In genomic region chr8:87982936-87983335, GRCm38 (mm10) we compare ENCODE assay signal across 25 mouse cellular contexts. TPM values are rescaled to one million over a fixed set of nuclear protein-coding genes. Genes with fewer than 3 reads are reported as not detected.
DNase-seq lines count a peak whose midpoint lies in the region; ATAC-seq and TF ChIP-seq lines count a peak whose summit lies in the region.
"Had no signal": no experiment of that assay in that cellular context is flagged by ENCODE, and none has a peak within 500 bp of the region (broad histone marks: within the 10 kb centered on the region; RNA-seq: fewer than 3 reads in every experiment).

No protein-coding gene starts in this region.

- no peak overlapping the region for H3K4me2 ChIP-seq in kidney, postnatal 0 days (ENCODE audit: low read length)
- no peak overlapping the region for H3K4me2 ChIP-seq in kidney, embryonic 15.5 days
- H3K4me2 ChIP-seq: embryonic facial prominence, embryonic 13.5 days; forebrain, embryonic 12.5 days; forebrain, embryonic 15.5 days; hindbrain, embryonic 12.5 days; hindbrain, embryonic 15.5 days had no signal

- no peaks in the 10 kb centered on the region for H3K36me3 ChIP-seq in kidney, postnatal 0 days (ENCODE audit: insufficient read depth, low read length)
- no peaks in the 10 kb centered on the region for H3K36me3 ChIP-seq in kidney, embryonic 15.5 days
- H3K36me3 ChIP-seq in ES-Bruce4 (ENCODE audit: control insufficient read depth, insufficient read depth, low read length, poor library complexity, severe bottlenecking): no peaks in the 10 kb centered on the region
- H3K36me3 ChIP-seq: embryonic facial prominence, embryonic 10.5 days; embryonic facial prominence, embryonic 13.5 days; forebrain, embryonic 12.5 days; forebrain, embryonic 15.5 days; heart, embryonic 10.5 days; hindbrain, embryonic 12.5 days; hindbrain, embryonic 15.5 days had no signal

- DNase-seq in kidney, postnatal 0 days (ENCODE audit: low spot score): peak; percentile 67
- peak; percentile 89 for DNase-seq in R1 (ENCODE audit: low read depth, low spot score)
- no peak for DNase-seq in right cerebral cortex, postnatal 25 days
- DNase-seq: adrenal gland, adult 8-10 months; adrenal gland, postnatal 25 days; cerebellum, adult 11-12 months; cerebellum, adult 8-10 months; cerebellum, postnatal 10 days; cerebellum, postnatal 36 days; embryo, embryonic 11 days; gastrocnemius, postnatal 25 days; heart, adult 2 months had no signal

- H3K4me1 ChIP-seq in kidney, postnatal 0 days (replicated peaks; ENCODE audit: insufficient read depth, low read length): no peaks in the 10 kb centered on the region
- peaks cover 16% of the 10 kb centered on the region for H3K4me1 ChIP-seq in kidney, embryonic 15.5 days
- H3K4me1 ChIP-seq in ES-Bruce4 (ENCODE audit: control insufficient read depth, insufficient read depth, low read length): peaks cover 3% of the 10 kb centered on the region
- H3K4me1 ChIP-seq: forebrain, embryonic 15.5 days; hindbrain, embryonic 15.5 days had no signal

- 45% methylated on average over 4 of the region's 4 CpGs for WGBS in kidney, postnatal 0 days
- WGBS in kidney, embryonic 15.5 days: 46% methylated on average over 4 of the region's 4 CpGs

- H3K27me3 ChIP-seq in kidney, postnatal 0 days (ENCODE audit: insufficient read depth, low read length): no peaks in the 10 kb centered on the region
- no peaks in the 10 kb centered on the region for H3K27me3 ChIP-seq in kidney, embryonic 15.5 days
- H3K27me3 ChIP-seq in ES-Bruce4 (ENCODE audit: control insufficient read depth, insufficient read depth, low read length, poor library complexity, severe bottlenecking): no peaks in the 10 kb centered on the region
- H3K27me3 ChIP-seq: embryonic facial prominence, embryonic 13.5 days; forebrain, embryonic 12.5 days; forebrain, embryonic 15.5 days; hindbrain, embryonic 12.5 days; hindbrain, embryonic 15.5 days had no signal

- TF ChIP-seq CTCF in kidney, postnatal 0 days (IDR thresholded peaks at IDR 0.05; ENCODE audit: low read depth): no peak
- no peak for TF ChIP-seq CTCF in ES-Bruce4 (IDR thresholded peaks at IDR 0.05; ENCODE audit: low read depth, low read length)

- H3K4me3 ChIP-seq in kidney, postnatal 0 days (replicated peaks; ENCODE audit: low read depth, low read length): no peak overlapping the region
- H3K4me3 ChIP-seq in kidney, embryonic 15.5 days (replicated peaks): no peak overlapping the region
- H3K4me3 ChIP-seq in ES-Bruce4 (ENCODE audit: low read depth, low read length): no peak overlapping the region
- H3K4me3 ChIP-seq: embryonic facial prominence, embryonic 10.5 days; embryonic facial prominence, embryonic 13.5 days; erythroblast, embryonic 14.5 days; forebrain, embryonic 12.5 days; forebrain, embryonic 15.5 days; heart, adult 2 months; heart, embryonic 10.5 days; hindbrain, embryonic 12.5 days; hindbrain, embryonic 15.5 days had no signal

- TF ChIP-seq EP300 in ES-Bruce4 (IDR thresholded peaks at IDR 0.05; ENCODE audit: insufficient read depth, low read depth, low read length): peak; percentile 37; the same call in 1 of the 2 replicates

- TF ChIP-seq POLR2A in ES-Bruce4 (IDR thresholded peaks at IDR 0.05; ENCODE audit: insufficient read depth, low read length): no peak

- no peak overlapping the region for H3K9ac ChIP-seq in kidney, postnatal 0 days (ENCODE audit: low read depth, low read length)
- no peak overlapping the region for H3K9ac ChIP-seq in kidney, embryonic 15.5 days
- no peak overlapping the region for H3K9ac ChIP-seq in ES-Bruce4 (ENCODE audit: low read depth, poor library complexity, severe bottlenecking)
- H3K9ac ChIP-seq: embryonic facial prominence, embryonic 13.5 days; forebrain, embryonic 12.5 days; forebrain, embryonic 15.5 days; hindbrain, embryonic 12.5 days; hindbrain, embryonic 15.5 days had no signal

- H3K27ac ChIP-seq in kidney, postnatal 0 days: no peak overlapping the region
- H3K27ac ChIP-seq in kidney, embryonic 15.5 days: no peak overlapping the region
- H3K27ac ChIP-seq in ES-Bruce4 (ENCODE audit: insufficient read depth, low read length): peak overlapping the region; percentile 59; the same call in 1 of the 2 replicates
- H3K27ac ChIP-seq: embryonic facial prominence, embryonic 10.5 days; embryonic facial prominence, embryonic 13.5 days; forebrain, embryonic 12.5 days; forebrain, embryonic 15.5 days; heart, adult 2 months; heart, embryonic 10.5 days; hindbrain, embryonic 12.5 days; hindbrain, embryonic 15.5 days had no signal

- H3K9me3 ChIP-seq in kidney, postnatal 0 days (replicated peaks; ENCODE audit: low read length): no peaks in the 10 kb centered on the region
- no peaks in the 10 kb centered on the region for H3K9me3 ChIP-seq in kidney, embryonic 15.5 days (replicated peaks)
- no peaks in the 10 kb centered on the region for H3K9me3 ChIP-seq in ES-Bruce4 (replicated peaks; ENCODE audit: control insufficient read depth, insufficient read depth, low read length, poor library complexity, severe bottlenecking)
- H3K9me3 ChIP-seq: embryonic facial prominence, embryonic 10.5 days; embryonic facial prominence, embryonic 13.5 days; forebrain, embryonic 12.5 days; forebrain, embryonic 15.5 days; heart, embryonic 10.5 days; hindbrain, embryonic 12.5 days; hindbrain, embryonic 15.5 days had no signal

- ATAC-seq in kidney, postnatal 0 days (replicated peaks; ENCODE audit: low FRiP score, low read depth): no peak
- no peak for ATAC-seq in kidney, embryonic 15.5 days (replicated peaks; ENCODE audit: low FRiP score)
- no peak for ATAC-seq in activated CD4-positive, CD25-positive, alpha-beta regulatory T cell, adult 4 months
- ATAC-seq: CD4-positive, CD25-positive, alpha-beta regulatory T cell, adult 4 months; forebrain, embryonic 15.5 days; intestine, postnatal 0 days had no signal

RNA-seq across cellular contexts. Expression of gene Zfp423, which starts 23.5 kb away (rescaled TPM):
- 5.9 and 6.1 TPM in 2 replicates for polyA plus RNA-seq in kidney, postnatal 0 days (2015; fragmentation: Nextera tagmentation; extraction: Ambion mirVana)
- 9.2 and 10.9 TPM in 2 replicates for polyA plus RNA-seq in kidney, embryonic 15.5 days (2015; fragmentation: Nextera tagmentation; extraction: Ambion mirVana)
- 11.3 and 14.4 TPM in 2 replicates for polyA plus RNA-seq in ES-Bruce4 (2011; ENCODE audit: insufficient read depth, insufficient read length, low read depth, missing spikeins)
- not detected for polyA plus RNA-seq in activated CD4-positive, CD25-positive, alpha-beta regulatory T cell, adult 4 months (2017; shearing (Covaris generic))
- polyA plus RNA-seq: CD4-positive, CD25-positive, alpha-beta regulatory T cell, adult 4 months; erythroblast, embryonic 14.5 days had no signal
